Mouse (Mus musculus): ENCODE data around the gene Hps4. TPM values are rescaled to one million over a fixed set of nuclear protein-coding genes. Genes with fewer than 3 reads are reported as not detected.

The Hps4 gene
- 20.8 TPM for polyA plus RNA-seq (2014; fragmentation: Illumina TruSeq; extraction: RNeasy Lipid Tissue Mini Kit (QIAGEN cat#74804); ENCODE audit: low read depth, low replicate concordance)

GRCm38 (mm10) chr5:112342463-112343204 is at the start of gene Hps4, which contains the start of gene Srrd:
Gene Hps4 (plus strand): TSS chr5:112343083.
Gene Srrd (minus strand): TSS chr5:112343040.

GRCm38 (mm10) chr5:112325546-112326445 is 17.1 kb upstream of the Hps4 start, which contains the start of gene Tfip11:
Gene Tfip11 (plus strand): TSS chr5:112326358.

GRCm38 (mm10) chr5:112355910-112356309 is 13.0 kb downstream of the Hps4 start, which contains the start of gene Gm6583:
Gene Gm6583 (minus strand): TSS chr5:112356033.

GRCm38 (mm10) chr5:112394779-112395443 is 52.0 kb downstream of the Hps4 start, which contains the start of gene Asphd2:
Gene Asphd2 (minus strand): TSS chr5:112394866.

Other genes with a start within 250 kb of the Hps4 start
- gene Cryba4, start 90.6 kb upstream of the Hps4 start, polyA plus RNA-seq (2014; fragmentation: Illumina TruSeq; extraction: RNeasy Lipid Tissue Mini Kit (QIAGEN cat#74804); ENCODE audit: low read depth, low replicate concordance): not detected
- not detected for gene Crybb1, start 87.3 kb upstream of the Hps4 start, polyA plus RNA-seq (2014; fragmentation: Illumina TruSeq; extraction: RNeasy Lipid Tissue Mini Kit (QIAGEN cat#74804); ENCODE audit: low read depth, low replicate concordance)
- 4.1 TPM for gene Tpst2, start 66.4 kb upstream of the Hps4 start, polyA plus RNA-seq (2014; fragmentation: Illumina TruSeq; extraction: RNeasy Lipid Tissue Mini Kit (QIAGEN cat#74804); ENCODE audit: low read depth, low replicate concordance)
- 6.4 TPM for gene Tfip11, start 16.7 kb upstream of the Hps4 start, polyA plus RNA-seq (2014; fragmentation: Illumina TruSeq; extraction: RNeasy Lipid Tissue Mini Kit (QIAGEN cat#74804); ENCODE audit: low read depth, low replicate concordance)
- gene Srrd, start within 50 bp of the Hps4 start, polyA plus RNA-seq (2014; fragmentation: Illumina TruSeq; extraction: RNeasy Lipid Tissue Mini Kit (QIAGEN cat#74804); ENCODE audit: low read depth, low replicate concordance): not detected
- gene Gm6583, start 12.9 kb downstream of the Hps4 start, polyA plus RNA-seq (2014; fragmentation: Illumina TruSeq; extraction: RNeasy Lipid Tissue Mini Kit (QIAGEN cat#74804); ENCODE audit: low read depth, low replicate concordance): not detected
- gene Asphd2, start 51.8 kb downstream of the Hps4 start, polyA plus RNA-seq (2014; fragmentation: Illumina TruSeq; extraction: RNeasy Lipid Tissue Mini Kit (QIAGEN cat#74804); ENCODE audit: low read depth, low replicate concordance): not detected
- not detected for gene Gm6588, start 106.3 kb downstream of the Hps4 start, polyA plus RNA-seq (2014; fragmentation: Illumina TruSeq; extraction: RNeasy Lipid Tissue Mini Kit (QIAGEN cat#74804); ENCODE audit: low read depth, low replicate concordance)
- 0.28 TPM for gene Sez6l, start 234.1 kb downstream of the Hps4 start, polyA plus RNA-seq (2014; fragmentation: Illumina TruSeq; extraction: RNeasy Lipid Tissue Mini Kit (QIAGEN cat#74804); ENCODE audit: low read depth, low replicate concordance)